Mouse (Mus musculus): ENCODE measurements around the gene Alkbh5. TPM values are rescaled to one million over a fixed set of nuclear protein-coding genes. Genes with fewer than 3 reads are reported as not detected.
"Not testable (repeated sequence)": the region's sequence is repeated elsewhere in the genome, so short reads cannot be mapped to it uniquely, and the experiment has no call there.

Alkbh5 gene
- polyA plus RNA-seq, 1 experiment from 2014 or later = 24.2 TPM

DNA sequence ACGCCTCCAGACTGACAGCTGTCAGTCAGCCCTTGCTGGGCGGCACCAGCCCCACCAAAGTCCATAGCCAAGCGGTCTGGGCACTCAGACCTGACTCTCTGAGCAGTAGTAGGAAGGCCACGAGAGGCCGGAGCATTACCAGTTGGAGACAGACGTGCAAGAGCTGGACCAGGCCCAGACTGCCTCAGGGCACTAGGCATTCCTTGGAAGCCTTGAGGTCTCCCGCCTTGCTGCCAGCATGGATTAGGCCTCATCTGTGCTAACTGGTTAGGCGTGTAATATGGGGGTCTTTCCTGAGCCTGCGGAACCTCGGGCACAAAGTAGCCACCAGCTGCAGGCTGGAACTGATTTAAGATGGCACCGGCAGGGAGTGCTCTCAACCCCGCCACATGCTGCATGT lies 37.8 kb downstream of the Alkbh5 start:
- WGBS = 76% methylated on average over 9 of the region's 12 CpGs
- H3K4me2 ChIP-seq (ENCODE audit: low read length) = not testable (repeated sequence)

More for the DNA sequence above, 37.8 kb downstream of the Alkbh5 start:
- not testable (repeated sequence) for H3K36me3 ChIP-seq (ENCODE audit: control insufficient read depth, insufficient read depth); H3K9ac ChIP-seq (replicated peaks; ENCODE audit: low read depth, low read length); H3K4me3 ChIP-seq (replicated peaks; ENCODE audit: low read length); H3K4me1 ChIP-seq (replicated peaks; ENCODE audit: control insufficient read depth, insufficient read depth, low read length); ATAC-seq; H3K9me3 ChIP-seq (ENCODE audit: control insufficient read depth, low read length); H3K27ac ChIP-seq (ENCODE audit: low read length); H3K27me3 ChIP-seq (replicated peaks; ENCODE audit: control insufficient read depth, insufficient read depth, low read length)

Other genes starting within 250 kb of the Alkbh5 start
- 56.5 and 62.0 TPM in 2 replicates for gene Tom1l2, start 183.5 kb upstream of the Alkbh5 start, polyA plus RNA-seq (2015; fragmentation: Nextera tagmentation; extraction: Ambion mirVana)
- 4.6 and 4.7 TPM in 2 replicates for gene Drc3, start 183.1 kb upstream of the Alkbh5 start, polyA plus RNA-seq (2015; fragmentation: Nextera tagmentation; extraction: Ambion mirVana)
- gene Gid4, start 119.2 kb upstream of the Alkbh5 start, polyA plus RNA-seq (2015; fragmentation: Nextera tagmentation; extraction: Ambion mirVana) = 28.7 and 29.7 TPM in 2 replicates
- gene Atpaf2, start 117.9 kb upstream of the Alkbh5 start, polyA plus RNA-seq (2015; fragmentation: Nextera tagmentation; extraction: Ambion mirVana) = 50.5 and 53.4 TPM in 2 replicates
- gene Drg2, start 81.8 kb upstream of the Alkbh5 start, polyA plus RNA-seq (2015; fragmentation: Nextera tagmentation; extraction: Ambion mirVana) = 103 TPM in 2 replicates
- 0.08 and 0.15 TPM in 2 replicates for gene Myo15, start 67.0 kb upstream of the Alkbh5 start, polyA plus RNA-seq (2015; fragmentation: Nextera tagmentation; extraction: Ambion mirVana)
- 78.7 and 86.9 TPM in 2 replicates for gene Llgl1, start 163.3 kb downstream of the Alkbh5 start, polyA plus RNA-seq (2015; fragmentation: Nextera tagmentation; extraction: Ambion mirVana)
- 82.9 and 85.7 TPM in 2 replicates for gene Flii, start 190.9 kb downstream of the Alkbh5 start, polyA plus RNA-seq (2015; fragmentation: Nextera tagmentation; extraction: Ambion mirVana)
- gene Mief2, start 192.0 kb downstream of the Alkbh5 start, polyA plus RNA-seq (2015; fragmentation: Nextera tagmentation; extraction: Ambion mirVana) = 25.5 and 25.7 TPM in 2 replicates
- 11.5 and 12.2 TPM in 2 replicates for gene Top3a, start 241.0 kb downstream of the Alkbh5 start, polyA plus RNA-seq (2015; fragmentation: Nextera tagmentation; extraction: Ambion mirVana)
- gene Smcr8, start 241.1 kb downstream of the Alkbh5 start, polyA plus RNA-seq (2015; fragmentation: Nextera tagmentation; extraction: Ambion mirVana) = 7.0 and 7.8 TPM in 2 replicates

All from forebrain, embryonic 16.5 days (tissue).